Mouse (Mus musculus) small intestine, adult 2 months (tissue): ENCODE measurements around the gene Krtcap2.

ENCODE experiments used
- CTCF ChIP-seq: fragments of 200-500 bp; IDR thresholded peaks from 2 replicates; pipeline ENCODE4 v1.5.1; 2012; ENCODE audit warnings: low read depth, mild to moderate bottlenecking, control low read depth, inconsistent platforms, low read length, moderate library complexity, mixed read lengths; ENCODE audit not compliant: insufficient replicate concordance, insufficient read length; ENCODE audit errors: extremely low read depth
- POLR2A ChIP-seq: fragments of 200-500 bp; IDR thresholded peaks from 2 replicates; pipeline ENCODE4 v1.6.1; 2012; ENCODE audit warnings: low read depth, mild to moderate bottlenecking, control low read depth, inconsistent platforms, low read length, moderate library complexity

DNA sequence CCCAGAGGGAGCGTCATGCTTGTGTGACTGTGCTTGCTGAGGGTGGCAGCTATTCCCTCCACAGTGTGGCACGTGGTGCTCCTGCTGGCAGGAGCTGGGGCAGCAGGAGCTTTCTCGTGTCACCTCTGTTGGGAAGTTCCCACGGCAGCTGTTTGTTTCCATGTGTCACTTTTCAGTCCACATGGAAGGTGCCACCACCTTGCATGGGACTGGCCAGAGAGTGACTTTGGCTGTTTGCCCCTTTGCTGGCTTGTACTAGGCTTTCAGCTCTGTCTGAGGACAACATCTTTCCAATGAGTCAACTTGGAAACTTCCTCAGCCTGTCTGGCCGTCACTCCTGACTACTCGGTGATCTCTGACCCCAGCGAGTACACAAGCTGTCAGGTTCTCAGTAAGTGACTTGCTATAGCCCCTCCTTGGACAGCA, 42.8 kb downstream of the Krtcap2 start:
- TF ChIP-seq CTCF: no peak
- TF ChIP-seq POLR2A: no peak
